Mouse (Mus musculus): ENCODE data around the gene Hspa5. TPM values are rescaled to one million over a fixed set of nuclear protein-coding genes. Genes with fewer than 3 reads are reported as not detected.
"Not testable (repeated sequence)": the region's sequence is repeated elsewhere in the genome, so short reads cannot be mapped to it uniquely, and the experiment has no call there.

The Hspa5 gene
- polyA plus RNA-seq, 1 experiment from 2014 or later: 402 TPM

- H3K27me3 ChIP-seq (ENCODE audit: control insufficient read depth, insufficient read depth, low read length): no peaks in the 10 kb centered on the region
- peak; percentile 97 for ATAC-seq (ENCODE audit: low read depth)
- peaks cover 8% of the 10 kb centered on the region; the same call in 1 of the 2 replicates for H3K36me3 ChIP-seq (ENCODE audit: control insufficient read depth, insufficient read depth, low read length)
- H3K9ac ChIP-seq (replicated peaks; ENCODE audit: low read depth, low read length): peak overlapping the region; percentile 71
- no peaks in the 10 kb centered on the region for H3K9me3 ChIP-seq (ENCODE audit: control insufficient read depth, low read length)
- peaks cover 17% of the 10 kb centered on the region for H3K4me1 ChIP-seq (ENCODE audit: control insufficient read depth, insufficient read depth, low read length)
- WGBS: 6% methylated on average over 39 of the region's 39 CpGs
- no peak overlapping the region for H3K4me2 ChIP-seq (ENCODE audit: low read depth, low read length)
- peak overlapping the region; percentile 89 for H3K27ac ChIP-seq (ENCODE audit: low read depth, low read length)
- peak overlapping the region; percentile 63 for H3K4me3 ChIP-seq (ENCODE audit: low read depth, low read length)
Observed at GRCm38 (mm10) chr2:34801516-34802482, 30.0 kb downstream of the Hspa5 start.

DNA sequence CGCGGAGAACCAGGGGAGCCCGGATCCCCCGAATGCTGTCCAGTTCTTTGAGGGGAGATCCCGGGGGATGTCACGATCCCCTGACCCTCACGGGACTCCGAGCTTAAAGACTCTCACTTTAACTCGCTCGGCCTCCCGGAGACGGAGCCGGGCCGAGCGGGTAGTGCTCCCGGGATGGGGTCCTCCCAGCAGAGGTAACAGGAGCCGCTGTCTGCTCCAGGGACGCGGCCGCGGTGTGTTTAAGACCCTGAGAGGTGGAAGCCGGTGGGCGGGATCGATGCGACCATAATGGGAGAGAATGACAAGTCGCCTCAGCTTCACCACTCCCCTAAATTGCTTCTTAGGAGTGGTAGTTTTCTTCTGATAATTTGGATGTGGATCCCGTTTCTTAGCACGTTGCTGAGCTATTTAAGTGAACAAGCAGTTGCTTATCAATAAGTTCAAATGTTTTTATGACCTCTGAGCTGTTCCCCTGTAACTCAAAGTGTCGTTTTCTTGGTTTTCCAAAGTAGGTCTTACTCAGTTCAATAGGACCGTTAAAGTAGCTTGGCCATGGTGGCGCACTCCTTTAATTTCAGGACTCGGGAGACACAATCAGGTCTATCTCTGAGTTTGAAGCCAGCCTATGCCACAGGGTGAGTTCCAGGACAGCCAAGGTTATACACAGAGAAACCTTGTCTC is 30.9 kb downstream of the Hspa5 start:
- Histone ChIP-seq H3K27ac (ENCODE audit: low read depth, low read length) (peak overlapping the region; percentile 89), H3K9ac (replicated peaks; ENCODE audit: low read depth, low read length) (peak overlapping the region; percentile 71), H3K4me2 (ENCODE audit: low read depth, low read length) (peak overlapping the region; percentile 53), H3K4me1 (ENCODE audit: control insufficient read depth, insufficient read depth, low read length) (peaks cover 17% of the 10 kb centered on the region), H3K4me3 (ENCODE audit: low read depth, low read length) (peak overlapping the region; percentile 63)
- not testable (repeated sequence) for H3K9me3 ChIP-seq (ENCODE audit: control insufficient read depth, low read length); H3K36me3 ChIP-seq (ENCODE audit: control insufficient read depth, insufficient read depth, low read length); H3K27me3 ChIP-seq (ENCODE audit: control insufficient read depth, insufficient read depth, low read length)
- peak; percentile 67 for ATAC-seq (ENCODE audit: low read depth)
- under 1% methylated on average over 22 of the region's 32 CpGs for WGBS

DNA sequence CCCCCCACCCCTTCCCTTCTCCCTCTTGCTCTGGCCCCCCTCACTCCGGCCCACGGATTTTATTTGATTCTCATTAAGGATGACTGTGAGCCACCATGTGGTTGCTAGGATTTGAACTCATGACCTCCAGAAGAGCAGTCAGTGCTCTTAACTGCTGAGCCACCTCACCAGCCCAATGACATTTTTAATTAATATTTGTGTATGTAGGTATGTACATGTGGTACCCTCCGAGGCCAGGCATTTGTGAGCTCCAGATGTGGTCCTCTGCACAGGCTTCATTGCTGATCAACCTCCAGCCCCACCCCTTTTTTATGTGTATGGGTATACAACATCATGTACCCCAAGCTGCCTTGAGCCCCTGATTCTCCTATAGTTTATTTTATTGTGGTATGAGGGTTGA is 32.0 kb downstream of the Hspa5 start:
- Histone ChIP-seq H3K27me3 (ENCODE audit: control insufficient read depth, insufficient read depth, low read length) (no peaks in the 10 kb centered on the region), H3K36me3 (ENCODE audit: control insufficient read depth, insufficient read depth, low read length) (peaks cover 8% of the 10 kb centered on the region), H3K9me3 (ENCODE audit: control insufficient read depth, low read length) (no peaks in the 10 kb centered on the region), H3K9ac (replicated peaks; ENCODE audit: low read depth, low read length) (no peak overlapping the region), H3K4me3 (ENCODE audit: low read depth, low read length) (no peak overlapping the region), H3K27ac (ENCODE audit: low read depth, low read length) (no peak overlapping the region), H3K4me1 (ENCODE audit: control insufficient read depth, insufficient read depth, low read length) (peaks cover 17% of the 10 kb centered on the region), H3K4me2 (ENCODE audit: low read depth, low read length) (peak overlapping the region; percentile 35; the same call in 1 of the 2 replicates)
- no peak for ATAC-seq (ENCODE audit: low read depth)
- WGBS: 66% methylated on average over 3 of the region's 3 CpGs

GRCm38 (mm10) chr2:34804172-34804571 is 32.4 kb downstream of the Hspa5 start:
- Histone ChIP-seq H3K4me3 (ENCODE audit: low read depth, low read length) (no peak overlapping the region), H3K4me1 (ENCODE audit: control insufficient read depth, insufficient read depth, low read length) (peaks cover 15% of the 10 kb centered on the region), H3K27me3 (ENCODE audit: control insufficient read depth, insufficient read depth, low read length) (no peaks in the 10 kb centered on the region), H3K4me2 (ENCODE audit: low read depth, low read length) (no peak overlapping the region), H3K36me3 (ENCODE audit: control insufficient read depth, insufficient read depth, low read length) (peaks cover 8% of the 10 kb centered on the region), H3K9ac (replicated peaks; ENCODE audit: low read depth, low read length) (no peak overlapping the region), H3K9me3 (ENCODE audit: control insufficient read depth, low read length) (no peaks in the 10 kb centered on the region), H3K27ac (ENCODE audit: low read depth, low read length) (no peak overlapping the region)
- ATAC-seq (ENCODE audit: low read depth): no peak
- 97% methylated on average over 2 of the region's 2 CpGs for WGBS

GRCm38 (mm10) chr2:34804815-34805214 is 33.0 kb downstream of the Hspa5 start:
- H3K27me3 ChIP-seq (ENCODE audit: control insufficient read depth, insufficient read depth, low read length): no peaks in the 10 kb centered on the region
- H3K4me2 ChIP-seq (ENCODE audit: low read depth, low read length): no peak overlapping the region
- peaks cover 8% of the 10 kb centered on the region for H3K36me3 ChIP-seq (ENCODE audit: control insufficient read depth, insufficient read depth, low read length)
- peaks cover 12% of the 10 kb centered on the region for H3K4me1 ChIP-seq (ENCODE audit: control insufficient read depth, insufficient read depth, low read length)
- no peak overlapping the region for H3K27ac ChIP-seq (ENCODE audit: low read depth, low read length)
- H3K9ac ChIP-seq (replicated peaks; ENCODE audit: low read depth, low read length): no peak overlapping the region
- WGBS: 71% methylated on average over 1 of the region's 1 CpGs
- ATAC-seq (ENCODE audit: low read depth): no peak
- no peak overlapping the region for H3K4me3 ChIP-seq (ENCODE audit: low read depth, low read length)
- H3K9me3 ChIP-seq (ENCODE audit: control insufficient read depth, low read length): no peaks in the 10 kb centered on the region

GRCm38 (mm10) chr2:34805364-34805950 is 33.7 kb downstream of the Hspa5 start:
- H3K4me1 ChIP-seq (ENCODE audit: control insufficient read depth, insufficient read depth, low read length): peaks cover 12% of the 10 kb centered on the region
- ATAC-seq (ENCODE audit: low read depth): no peak
- peaks cover 9% of the 10 kb centered on the region for H3K36me3 ChIP-seq (ENCODE audit: control insufficient read depth, insufficient read depth, low read length)
- no peak overlapping the region for H3K9ac ChIP-seq (replicated peaks; ENCODE audit: low read depth, low read length)
- no peak overlapping the region for H3K4me2 ChIP-seq (ENCODE audit: low read depth, low read length)
- 89% methylated on average over 10 of the region's 10 CpGs for WGBS
- H3K27ac ChIP-seq (ENCODE audit: low read depth, low read length): no peak overlapping the region
- H3K4me3 ChIP-seq (ENCODE audit: low read depth, low read length): no peak overlapping the region
- no peaks in the 10 kb centered on the region for H3K9me3 ChIP-seq (ENCODE audit: control insufficient read depth, low read length)
- no peaks in the 10 kb centered on the region for H3K27me3 ChIP-seq (ENCODE audit: control insufficient read depth, insufficient read depth, low read length)

- H3K27ac ChIP-seq (ENCODE audit: low read depth, low read length): no peak overlapping the region
- H3K36me3 ChIP-seq (ENCODE audit: control insufficient read depth, insufficient read depth, low read length): peaks cover 21% of the 10 kb centered on the region
- H3K4me2 ChIP-seq (ENCODE audit: low read depth, low read length): no peak overlapping the region
- H3K4me1 ChIP-seq (ENCODE audit: control insufficient read depth, insufficient read depth, low read length): peaks cover 12% of the 10 kb centered on the region
- no peak overlapping the region for H3K9ac ChIP-seq (replicated peaks; ENCODE audit: low read depth, low read length)
- ATAC-seq (ENCODE audit: low read depth): no peak
- H3K9me3 ChIP-seq (ENCODE audit: control insufficient read depth, low read length): no peaks in the 10 kb centered on the region
- 81% methylated on average over 2 of the region's 2 CpGs for WGBS
- no peaks in the 10 kb centered on the region for H3K27me3 ChIP-seq (ENCODE audit: control insufficient read depth, insufficient read depth, low read length)
- no peak overlapping the region for H3K4me3 ChIP-seq (ENCODE audit: low read depth, low read length)
Observed at GRCm38 (mm10) chr2:34808057-34808456, 36.3 kb downstream of the Hspa5 start.

GRCm38 (mm10) chr2:34809568-34809967 is 37.8 kb downstream of the Hspa5 start:
- H3K36me3 ChIP-seq (ENCODE audit: control insufficient read depth, insufficient read depth, low read length): peaks cover 27% of the 10 kb centered on the region
- 95% methylated on average over 1 of the region's 1 CpGs for WGBS
- H3K27ac ChIP-seq (ENCODE audit: low read depth, low read length): no peak overlapping the region
- no peak overlapping the region for H3K9ac ChIP-seq (replicated peaks; ENCODE audit: low read depth, low read length)
- no peak overlapping the region for H3K4me3 ChIP-seq (ENCODE audit: low read depth, low read length)
- H3K4me2 ChIP-seq (ENCODE audit: low read depth, low read length): no peak overlapping the region
- H3K4me1 ChIP-seq (ENCODE audit: control insufficient read depth, insufficient read depth, low read length): 0 out of 2 replicates have a peak, but pooled peaks cover 3% of the 10 kb centered on the region
- ATAC-seq (ENCODE audit: low read depth): no peak
- H3K27me3 ChIP-seq (ENCODE audit: control insufficient read depth, insufficient read depth, low read length): no peaks in the 10 kb centered on the region
- H3K9me3 ChIP-seq (ENCODE audit: control insufficient read depth, low read length): no peaks in the 10 kb centered on the region
